Mouse (Mus musculus) spleen, adult 2 months (tissue): ENCODE measurements around the gene Dbn1. TPM values are rescaled to one million over a fixed set of nuclear protein-coding genes. Genes with fewer than 3 reads are reported as not detected.

Source experiments
- DNase-seq, 2 experiments: peaks; one replicate each; pipeline versions ENCODE4 v3.0.0 to v3.0.0-alpha.2; 2012 to 2021; ENCODE audit warnings: low spot score in 2 of 2, low read depth in 1 of 2
- H3K27ac ChIP-seq: fragments of 200-500 bp; 2 replicates; pipeline ENCODE4 v1.5.1; 2012; ENCODE audit warnings: low read length, inconsistent platforms; ENCODE audit not compliant: insufficient read depth
- H3K27me3 ChIP-seq: fragments of 200-500 bp; 2 replicates; pipeline ENCODE4 v1.6.1; 2012; ENCODE audit warnings: mild to moderate bottlenecking, moderate library complexity, low read length, inconsistent platforms; ENCODE audit not compliant: control insufficient read depth, insufficient read depth
- H3K36me3 ChIP-seq: fragments of 200-500 bp; 2 replicates; pipeline ENCODE4 v1.6.1; 2012; ENCODE audit warnings: mild to moderate bottlenecking, low read length, inconsistent platforms; ENCODE audit not compliant: control insufficient read depth, insufficient read depth
- H3K4me1 ChIP-seq: fragments of 200-500 bp; 2 replicates; pipeline ENCODE4 v1.6.1; 2011; ENCODE audit warnings: inconsistent platforms; ENCODE audit not compliant: control insufficient read depth, insufficient read depth, insufficient read length
- H3K4me3 ChIP-seq: fragments of 200-500 bp; 2 replicates; pipeline ENCODE4 v1.5.1; 2011; ENCODE audit warnings: mild to moderate bottlenecking, inconsistent platforms; ENCODE audit not compliant: insufficient read depth, insufficient read length; ENCODE audit errors: extremely low read depth
- CTCF ChIP-seq: fragments of 200-500 bp; IDR thresholded peaks from 2 replicates; pipeline ENCODE4 v1.5.1; 2011; ENCODE audit warnings: mild to moderate bottlenecking, inconsistent platforms; ENCODE audit not compliant: insufficient read depth, insufficient read length, insufficient replicate concordance; ENCODE audit errors: extremely low read depth
- POLR2A ChIP-seq: fragments of 200-500 bp; IDR thresholded peaks from 2 replicates; pipeline ENCODE4 v1.6.1; 2011; ENCODE audit warnings: low read depth, low read length, inconsistent platforms
- WGBS: fragments of 180-500 bp; shearing (Covaris S2); methylation state at CpG from one replicate; pipeline ENCODE4 v1.1.7; 2018; 5-methylcytosine and 5-hydroxymethylcytosine counted together
- polyA plus RNA-seq: library from polyadenylated mRNA; depleted of rRNA; stranded (reverse); fragments of >200 nt; gene quantifications from 2 replicates; pipeline ENCODE4 v1.2.3, GENCODE M21; 2012

Dbn1 gene
- polyA plus RNA-seq, 1 experiment: 12.8 TPM

DNA sequence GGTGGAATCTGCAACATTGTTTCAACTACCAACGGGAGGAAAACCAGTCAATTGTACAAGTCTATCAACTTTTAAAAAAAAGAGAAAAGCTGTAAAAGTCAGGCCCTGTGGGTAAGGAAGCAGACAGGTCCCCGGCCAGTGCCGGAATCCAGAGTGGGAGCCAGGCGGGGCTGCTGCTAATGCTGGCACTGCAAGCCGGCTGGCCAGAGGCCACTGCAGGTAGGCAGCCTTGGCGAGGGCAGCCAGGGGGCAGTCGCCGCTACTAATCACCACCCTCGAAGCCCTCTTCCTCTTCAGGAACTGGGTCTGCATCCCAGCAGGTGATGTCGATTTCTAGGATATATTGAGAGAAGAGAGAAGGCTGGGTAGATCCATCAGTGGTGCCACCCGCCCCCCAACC is 13.9 kb downstream of the Dbn1 start:
- no peak overlapping the region for H3K4me3 ChIP-seq
- TF ChIP-seq POLR2A (no peak), CTCF (no peak)
- H3K4me1 ChIP-seq: peaks cover 30% of the 10 kb centered on the region
- no peaks in the 10 kb centered on the region; the same call in 1 of the 2 replicates for H3K27me3 ChIP-seq
- no peaks in the 10 kb centered on the region for H3K36me3 ChIP-seq
- no peak overlapping the region for H3K27ac ChIP-seq
- 70% methylated on average over 11 of the region's 11 CpGs for WGBS
- no peak for DNase-seq

DNA sequence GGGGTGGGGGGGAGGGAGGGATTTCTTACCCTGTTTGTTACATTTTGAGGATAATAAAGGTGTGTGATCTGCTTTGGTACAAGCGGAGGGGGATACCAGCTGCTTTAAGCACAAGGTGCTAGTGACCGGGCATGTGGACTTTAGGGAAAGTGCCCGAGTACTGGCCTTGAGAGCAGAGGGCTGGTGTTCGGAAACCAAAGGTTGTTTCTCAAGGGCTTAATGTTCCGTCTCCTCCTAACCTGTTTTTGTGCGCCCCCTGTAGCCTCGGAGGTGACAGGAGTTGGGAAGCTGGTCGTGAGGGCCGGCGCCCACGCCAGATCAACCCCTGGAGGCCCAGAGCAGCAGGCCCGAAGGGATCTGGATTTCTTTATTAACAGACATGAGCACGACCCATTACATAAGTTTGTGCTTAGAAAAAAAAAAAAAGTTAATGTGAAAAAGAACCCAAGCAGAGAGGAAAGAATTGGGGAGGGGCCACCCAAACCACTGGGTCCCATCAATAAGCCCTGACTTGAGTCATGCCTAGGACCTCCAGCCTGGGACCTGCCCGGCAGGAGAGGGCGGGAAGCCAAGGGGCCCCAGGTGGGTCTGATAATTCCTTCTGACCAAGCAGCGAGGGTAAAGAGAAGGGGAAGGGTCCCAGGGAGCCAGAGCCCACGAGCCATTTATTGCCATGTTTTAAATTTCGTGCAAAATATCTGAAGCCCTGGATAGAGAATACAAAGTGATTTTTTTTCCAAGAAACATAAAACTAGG is 14.7 kb downstream of the Dbn1 start:
- Histone ChIP-seq H3K36me3 (no peaks in the 10 kb centered on the region), H3K27me3 (no peaks in the 10 kb centered on the region; the same call in 1 of the 2 replicates), H3K27ac (no peak overlapping the region), H3K4me3 (peak overlapping the region; percentile 63; the same call in 1 of the 2 replicates), H3K4me1 (peaks cover 26% of the 10 kb centered on the region)
- 30% methylated on average over 18 of the region's 18 CpGs for WGBS
- DNase-seq: peak in 1 of 2 experiments; percentile 44
- TF ChIP-seq CTCF (no peak), POLR2A (no peak)

DNA sequence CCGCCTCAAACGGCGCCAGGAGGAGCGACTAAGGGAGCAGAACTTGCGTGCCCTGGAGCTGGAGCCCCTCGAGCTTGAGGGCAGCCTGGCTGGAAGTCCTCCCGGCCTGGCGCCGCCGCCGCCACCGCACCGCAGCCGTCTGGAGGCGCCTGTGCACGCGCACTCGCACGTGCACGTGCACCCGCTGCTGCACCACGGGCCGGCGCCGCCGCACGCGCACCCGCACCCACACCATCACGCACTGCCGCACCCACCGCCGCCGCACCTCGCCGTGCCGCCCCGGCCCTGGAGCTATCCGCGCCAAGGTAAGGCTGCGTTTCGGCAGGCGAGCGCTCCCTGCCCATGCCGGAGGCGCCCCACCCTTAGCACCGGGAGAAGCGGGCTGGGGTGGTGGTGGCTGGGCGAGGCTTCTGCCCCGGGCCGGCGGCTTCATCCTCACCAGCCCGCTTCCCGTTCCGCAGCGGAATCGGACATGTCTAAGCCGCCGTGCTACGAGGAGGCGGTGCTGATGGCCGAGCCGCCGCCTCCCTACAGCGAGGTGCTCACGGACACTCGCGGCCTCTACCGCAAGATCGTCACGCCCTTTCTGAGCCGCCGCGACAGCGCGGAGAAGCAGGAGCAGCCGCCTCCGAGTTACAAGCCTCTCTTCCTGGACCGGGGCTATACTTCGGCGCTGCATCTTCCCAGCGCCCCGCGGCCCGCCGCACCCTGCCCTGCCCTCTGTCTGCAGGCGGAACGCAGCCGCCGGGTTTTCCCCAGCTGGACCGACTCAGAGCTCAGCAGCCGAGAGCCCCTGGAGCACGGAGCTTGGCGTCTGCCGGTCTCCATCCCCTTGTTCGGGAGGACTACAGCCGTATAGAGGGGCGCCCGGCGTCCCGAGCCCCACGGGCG is 15.5 kb downstream of the Dbn1 start:
- DNase-seq: peak in 1 of 2 experiments; percentile 59
- 1% methylated on average over 102 of the region's 103 CpGs for WGBS
- TF ChIP-seq POLR2A: no peak
- TF ChIP-seq CTCF: no peak
- no peaks in the 10 kb centered on the region for H3K36me3 ChIP-seq
- H3K27ac ChIP-seq: 0 out of 2 replicates have a peak overlapping the region, but pooled peaks have one; percentile 8
- H3K4me3 ChIP-seq: peak overlapping the region; percentile 63
- H3K27me3 ChIP-seq: no peaks in the 10 kb centered on the region; the same call in 1 of the 2 replicates
- H3K4me1 ChIP-seq: peaks cover 28% of the 10 kb centered on the region

DNA sequence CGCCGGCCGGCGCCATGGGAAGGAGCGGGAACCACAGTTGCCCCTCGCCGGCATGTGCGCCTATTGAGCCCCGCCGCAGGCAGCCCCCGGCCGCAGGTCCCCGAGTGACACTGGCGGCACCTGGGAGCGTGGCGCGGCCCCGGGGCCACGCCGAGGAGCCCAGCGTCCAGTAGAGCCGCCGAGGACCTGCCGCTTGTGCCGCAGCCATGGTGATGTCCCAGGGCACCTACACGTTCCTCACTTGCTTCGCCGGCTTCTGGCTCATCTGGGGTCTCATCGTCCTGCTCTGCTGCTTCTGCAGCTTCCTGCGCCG is 16.1 kb downstream of the Dbn1 start:
- H3K4me3 ChIP-seq: peak overlapping the region; percentile 63; the same call in 1 of the 2 replicates
- no peak for TF ChIP-seq CTCF
- no peak for TF ChIP-seq POLR2A
- H3K4me1 ChIP-seq: peaks cover 28% of the 10 kb centered on the region
- 1% methylated on average over 31 of the region's 31 CpGs for WGBS
- H3K27me3 ChIP-seq: no peaks in the 10 kb centered on the region; the same call in 1 of the 2 replicates
- H3K36me3 ChIP-seq: no peaks in the 10 kb centered on the region
- no peak for DNase-seq
- 0 out of 2 replicates have a peak overlapping the region, but pooled peaks have one; percentile 3 for H3K27ac ChIP-seq

DNA sequence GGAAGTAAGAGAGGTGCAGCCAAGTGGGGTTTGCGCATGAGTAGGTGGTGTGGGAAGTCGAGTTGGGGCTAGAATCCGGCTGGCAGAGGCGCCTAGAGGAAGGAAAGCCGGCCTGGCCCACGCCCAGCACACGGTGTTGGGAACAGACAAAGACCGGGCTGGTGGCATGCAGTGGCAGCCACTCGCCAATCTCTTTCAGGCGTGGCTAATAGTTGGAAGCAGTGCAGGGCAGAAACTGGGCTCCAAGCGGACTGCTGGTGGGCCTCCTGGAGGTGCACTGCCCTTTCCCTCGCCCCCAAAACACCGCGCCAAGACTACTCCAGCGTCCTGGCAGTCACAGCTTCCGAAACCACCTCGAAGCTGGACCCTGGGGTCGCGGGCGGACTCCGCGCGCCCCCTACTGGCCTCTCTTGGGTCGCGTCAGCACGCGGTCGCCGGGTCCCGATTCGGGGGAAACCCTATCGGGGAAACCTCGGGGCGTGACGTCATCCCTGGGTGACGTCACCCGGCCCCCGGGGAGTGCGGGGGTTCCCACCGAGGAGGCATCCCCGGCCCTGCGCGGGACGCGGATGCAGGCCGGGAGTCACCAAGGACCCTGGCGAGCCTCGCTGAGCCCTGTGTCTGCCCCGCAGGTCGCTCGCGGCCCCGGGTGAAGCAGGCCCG is 16.6 kb downstream of the Dbn1 start:
- 0 out of 2 replicates have a peak overlapping the region, but pooled peaks have one; percentile 3 for H3K27ac ChIP-seq

DNA sequence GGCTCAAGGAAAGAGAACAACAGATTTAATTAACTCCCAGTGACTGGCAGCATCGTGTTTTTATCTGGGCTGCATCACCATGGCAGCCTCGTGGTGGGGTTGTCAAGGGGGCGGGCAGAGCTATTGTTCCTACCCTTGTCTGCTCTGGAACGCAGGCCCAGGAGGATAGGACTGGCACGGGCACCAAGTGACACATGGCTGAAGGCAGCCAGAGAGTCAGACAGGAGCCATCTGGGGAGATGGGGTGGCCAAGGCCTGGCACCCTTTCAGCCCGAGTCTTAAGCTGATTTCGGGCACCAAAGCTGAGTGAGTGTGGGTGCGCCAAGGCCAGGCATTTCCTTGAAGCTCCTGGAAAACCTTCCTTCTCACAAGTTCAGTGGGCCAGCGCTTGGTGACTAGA is 17.5 kb downstream of the Dbn1 start:
- Histone ChIP-seq H3K27me3 (no peaks in the 10 kb centered on the region; the same call in 1 of the 2 replicates), H3K36me3 (no peaks in the 10 kb centered on the region), H3K4me1 (peaks cover 32% of the 10 kb centered on the region), H3K27ac (no peak overlapping the region), H3K4me3 (no peak overlapping the region)
- DNase-seq: no peak
- 64% methylated on average over 9 of the region's 9 CpGs for WGBS
- TF ChIP-seq CTCF (no peak), POLR2A (no peak)

More for the DNA sequence above, 16.6 kb downstream of the Dbn1 start:
- Histone ChIP-seq H3K27me3 (no peaks in the 10 kb centered on the region; the same call in 1 of the 2 replicates), H3K4me1 (peaks cover 28% of the 10 kb centered on the region), H3K4me3 (peak overlapping the region; percentile 63), H3K36me3 (no peaks in the 10 kb centered on the region)
- peak; percentile 78 to 82 for DNase-seq
- TF ChIP-seq CTCF (peak; percentile 93), POLR2A (no peak)
- WGBS: under 1% methylated on average over 54 of the region's 54 CpGs
